Mouse (Mus musculus) C2C12 (cell line): ENCODE measurements around the gene Kdm4a.

Experiments
- CTCF ChIP-seq: IDR thresholded peaks from one replicate; pipeline ENCODE4 v1.5.1; 2011; ENCODE audit not compliant: control insufficient read depth, insufficient read depth, insufficient read length
- MAX ChIP-seq: IDR thresholded peaks from one replicate; pipeline ENCODE4 v1.6.1; 2011; ENCODE audit warnings: mild to moderate bottlenecking, control low read depth
- MYOD1 ChIP-seq: IDR thresholded peaks from one replicate; pipeline ENCODE4 v1.6.1; 2011; ENCODE audit warnings: low read depth; ENCODE audit not compliant: control insufficient read depth, insufficient read length
- USF1 ChIP-seq: IDR thresholded peaks from one replicate; pipeline ENCODE4 v1.6.1; 2011; ENCODE audit warnings: low read depth, mild to moderate bottlenecking, control low read depth, moderate library complexity

DNA sequence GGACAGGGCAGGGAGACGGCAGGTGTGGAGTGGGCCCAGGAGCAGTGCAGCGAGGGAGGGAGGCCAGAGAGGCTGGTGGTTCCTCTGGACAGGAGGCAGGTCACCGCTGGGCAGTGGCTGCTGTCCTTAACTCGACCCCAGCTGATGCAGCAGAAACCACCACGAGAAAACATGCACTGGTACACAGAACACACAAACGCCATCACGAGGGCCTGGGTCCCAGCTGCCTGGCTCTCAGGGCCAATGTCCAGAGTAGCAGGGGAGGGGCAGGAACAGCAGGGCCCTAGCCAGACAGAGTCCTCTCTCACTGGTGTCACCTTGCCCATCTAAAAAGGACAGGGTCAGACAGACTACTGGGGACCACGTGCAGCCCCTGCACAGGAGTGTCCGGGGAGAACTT, 40.9 kb upstream of the Kdm4a start:
- TF ChIP-seq CTCF (no peak), USF1 (no peak), MYOD1 (no peak), MAX (no peak)
